Mouse (Mus musculus) urinary bladder, postnatal 10 days (tissue): ENCODE data around the gene Hnrnpab.
A peak's percentile ranks its signal among the peaks of the same experiment; 100 is the strongest.
"Not testable (repeated sequence)": the region's sequence is repeated elsewhere in the genome, so short reads cannot be mapped to it uniquely, and the experiment has no call there.

ENCODE experiments used
- DNase-seq: peaks from one replicate; pipeline ENCODE4 v3.0.0; 2022; ENCODE audit warnings: low spot score

The Hnrnpab gene

DNA sequence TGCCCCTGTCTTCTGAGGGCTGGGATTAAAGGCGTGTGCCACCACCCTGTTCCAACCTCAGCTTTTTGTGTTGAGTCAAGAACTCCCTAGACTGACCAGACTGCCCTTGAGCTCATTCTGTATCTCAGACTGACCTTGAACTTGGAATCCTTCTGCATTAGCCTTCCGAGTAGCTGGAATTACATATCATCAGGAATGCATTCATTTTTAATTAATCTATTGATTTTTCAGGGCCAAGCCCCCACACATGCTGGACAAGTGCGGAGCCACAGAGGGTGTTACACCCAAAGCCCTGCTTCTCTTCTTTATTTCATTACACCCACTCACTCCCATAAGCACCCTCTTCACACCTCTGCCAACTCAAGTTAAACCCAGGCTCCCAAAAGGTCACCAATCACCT lies 27.1 kb upstream of the Hnrnpab start:
- DNase-seq, result no peak

DNA sequence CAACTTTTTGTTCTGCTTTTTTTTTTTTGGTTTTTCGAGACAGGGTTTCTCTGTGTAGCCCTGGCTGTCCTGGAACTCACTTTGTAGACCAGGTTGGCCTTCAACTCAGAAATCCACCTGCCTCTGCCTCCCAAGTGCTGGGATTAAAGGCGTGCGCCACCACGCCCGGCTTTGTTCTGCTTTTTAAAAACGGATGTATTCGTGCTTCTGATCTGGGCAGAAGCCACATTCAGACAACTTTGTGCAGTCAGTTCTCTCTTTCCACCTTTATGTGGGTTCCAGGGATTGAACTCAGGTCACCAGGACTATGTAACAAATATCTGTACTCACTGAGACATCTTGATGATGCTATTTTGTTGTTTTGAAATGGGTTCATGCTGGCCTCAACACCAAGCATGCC lies 26.6 kb upstream of the Hnrnpab start:
- not testable (repeated sequence) for DNase-seq

DNA sequence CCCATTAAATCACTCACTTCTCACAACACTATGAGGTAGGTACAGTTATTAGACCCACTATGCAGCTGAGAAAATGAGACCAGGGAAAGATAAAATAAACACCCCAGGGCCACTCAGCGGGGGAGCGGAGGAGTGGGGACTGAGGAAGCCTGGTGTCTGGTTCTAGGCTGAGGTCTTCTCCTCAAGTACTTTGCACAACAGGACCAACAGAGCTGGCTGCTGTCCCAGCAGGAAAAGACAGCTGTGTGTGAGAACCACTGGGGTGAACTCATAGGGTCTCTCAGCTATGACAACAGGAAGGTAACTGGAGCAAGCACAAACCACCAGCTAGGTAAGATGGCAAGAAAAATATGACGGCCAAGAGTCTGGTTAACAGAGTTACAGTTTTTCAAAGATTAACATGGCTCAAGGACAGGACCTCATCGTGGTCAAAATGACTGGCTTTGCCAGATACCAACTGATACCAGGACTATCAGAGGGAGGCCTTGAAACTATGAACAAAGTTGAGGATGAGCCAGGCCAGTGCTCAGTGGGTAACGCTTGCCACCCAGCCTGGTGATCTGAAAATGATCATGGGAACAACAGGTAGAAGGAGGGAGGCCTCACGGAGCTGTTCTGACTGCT lies 25.6 kb upstream of the Hnrnpab start:
- DNase-seq, result no peak

DNA sequence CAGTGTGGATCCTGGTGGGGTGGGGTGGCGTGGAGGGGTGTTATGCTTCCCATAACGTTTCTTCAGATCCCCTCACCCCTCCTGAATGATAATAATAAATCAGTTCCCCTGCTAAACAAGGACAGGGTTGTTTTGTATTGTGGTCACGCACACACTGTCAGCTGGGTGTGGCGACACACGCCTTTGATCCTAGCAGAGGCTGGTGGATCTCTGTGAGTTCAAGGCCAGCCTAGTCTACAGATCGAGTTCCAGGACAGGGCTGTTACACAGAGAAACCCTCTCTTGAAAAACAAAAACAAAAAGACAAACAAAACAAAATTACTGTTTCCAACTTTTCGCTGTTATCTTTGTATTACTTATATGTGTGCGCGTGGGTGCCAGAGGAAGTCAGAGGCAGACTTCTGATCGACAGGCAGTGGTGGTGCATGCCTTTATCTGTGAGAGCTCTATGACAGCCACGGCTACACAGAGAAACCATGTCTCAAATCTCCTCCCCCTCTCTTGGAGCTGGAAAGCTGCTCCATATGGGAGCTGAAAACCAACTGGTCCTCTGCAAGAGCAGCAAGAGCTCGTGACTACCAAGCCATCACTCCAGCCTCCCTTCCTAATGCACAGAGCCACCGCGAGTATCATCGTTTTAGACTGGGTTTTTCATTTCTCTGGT lies 23.1 kb upstream of the Hnrnpab start:
- no peak for DNase-seq

DNA sequence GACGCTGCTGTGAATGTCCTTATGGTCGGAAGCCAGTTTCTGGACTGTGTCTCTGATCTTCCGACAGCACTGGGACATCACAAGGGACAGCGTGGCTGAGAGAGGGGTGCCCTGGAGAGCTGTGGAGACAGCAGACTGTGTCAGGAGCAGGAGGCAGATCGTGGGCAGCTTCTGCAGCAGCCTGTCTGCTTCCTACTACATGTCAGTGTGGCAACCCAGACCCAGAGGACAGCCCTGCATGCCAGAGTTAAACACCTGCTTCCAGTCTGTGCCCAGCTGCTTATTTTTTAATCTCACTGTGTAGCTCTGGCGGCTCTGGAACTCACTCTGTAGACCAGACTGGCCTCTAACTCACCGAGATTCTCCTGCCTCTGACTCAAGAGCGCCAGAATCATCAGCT lies 21.3 kb upstream of the Hnrnpab start:
- DNase-seq, result no peak

DNA sequence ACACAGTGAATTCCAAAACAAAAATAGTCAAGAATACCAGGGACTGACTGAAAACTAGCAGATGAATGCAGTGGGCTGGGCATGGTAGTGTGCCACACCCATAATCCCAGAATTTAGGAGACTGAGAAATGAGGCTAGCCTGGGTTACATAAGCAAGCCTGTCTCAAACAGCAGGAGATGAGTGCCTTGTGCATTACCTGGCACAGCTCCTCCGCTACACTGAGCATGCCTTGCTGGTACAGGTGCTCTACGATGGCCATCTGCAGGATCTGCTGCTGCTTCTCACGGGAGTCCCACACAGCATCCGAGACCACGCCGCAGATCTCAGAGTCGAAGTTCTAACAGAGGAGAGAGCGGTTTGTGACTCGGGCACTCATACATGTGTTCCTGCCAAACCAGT lies 20.8 kb upstream of the Hnrnpab start:
- DNase-seq, result no peak

GRCm38 (mm10) chr11:51625187-51625820 lies 18.7 kb upstream of the Hnrnpab start:
- no peak for DNase-seq

- no peak for DNase-seq
These were observed 16.4 kb upstream of the Hnrnpab start for GRCm38 (mm10) chr11:51622971-51623491.

GRCm38 (mm10) chr11:51621776-51622175 lies 15.1 kb upstream of the Hnrnpab start:
- no peak for DNase-seq

DNA sequence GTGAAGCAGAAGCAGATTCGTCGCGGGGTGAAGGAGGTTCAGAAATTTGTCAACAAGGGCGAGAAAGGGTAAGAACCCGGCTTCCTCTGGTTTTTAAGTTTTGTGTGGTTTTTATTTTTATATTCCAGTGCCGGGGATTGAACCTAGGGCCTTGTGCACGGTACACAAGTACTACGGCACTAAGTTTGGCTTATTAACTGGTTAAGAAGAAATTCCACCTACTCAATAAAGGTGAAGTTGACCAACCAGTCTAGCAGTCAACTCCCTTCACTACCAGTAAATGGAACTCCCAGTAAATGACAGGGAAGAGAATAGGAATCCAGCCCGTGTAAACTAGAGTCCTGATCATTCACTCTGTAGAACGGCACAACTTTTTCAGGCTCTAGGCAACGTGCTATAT lies 13.4 kb upstream of the Hnrnpab start:
- DNase-seq, result no peak

GRCm38 (mm10) chr11:51619409-51620060 lies 12.9 kb upstream of the Hnrnpab start, which contains the start of gene Nhp2:
Gene Nhp2, plus strand, starts transcription at chr11:51619735.
- DNase-seq, result peak; percentile 74

DNA sequence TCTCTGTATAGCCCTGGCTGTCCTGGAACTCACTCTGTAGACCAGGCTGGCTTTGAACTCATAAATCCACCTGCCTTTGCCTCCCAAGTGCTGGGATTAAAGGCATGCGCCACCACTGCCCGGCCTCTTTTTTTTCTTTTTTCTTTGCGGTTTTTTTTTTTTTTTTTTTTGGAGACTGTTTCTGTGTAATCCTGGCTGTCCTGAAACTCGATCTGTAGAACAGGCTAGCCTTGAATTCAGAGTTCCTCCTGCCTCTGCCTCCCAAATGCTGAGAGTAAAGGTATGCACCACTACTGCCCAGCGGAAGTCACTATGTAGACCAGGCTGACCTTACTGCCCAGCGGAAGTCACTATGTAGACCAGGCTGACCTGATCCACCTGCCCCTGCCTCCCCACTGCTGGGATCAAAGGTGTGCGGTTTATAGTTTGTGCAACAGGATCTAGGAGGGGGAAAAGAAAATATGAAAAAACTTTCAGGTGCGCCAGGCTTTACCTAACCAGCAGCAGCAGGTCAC lies 12.3 kb upstream of the Hnrnpab start:
- DNase-seq, result no peak

DNA sequence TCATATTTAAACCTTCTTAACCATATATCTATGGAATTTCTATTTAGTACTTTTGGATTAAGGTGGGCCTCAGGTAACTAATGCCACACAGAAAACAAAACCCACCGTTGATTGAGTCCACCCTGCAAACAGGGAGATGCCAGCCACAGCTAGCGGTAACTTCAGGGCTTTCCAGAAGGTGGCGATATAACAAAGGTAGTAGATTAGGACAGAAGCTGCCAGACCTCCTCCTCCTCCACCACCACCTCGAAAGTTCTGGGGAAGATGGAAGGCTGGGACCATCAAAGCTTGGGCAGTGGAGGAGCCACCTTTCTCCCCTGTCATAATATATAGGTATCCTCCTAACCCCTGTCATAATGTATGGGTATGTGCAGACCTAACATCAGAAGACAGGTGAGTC lies 11.0 kb upstream of the Hnrnpab start:
- no peak for DNase-seq

- DNase-seq, result not testable (repeated sequence)
These were observed 9.5 kb upstream of the Hnrnpab start for GRCm38 (mm10) chr11:51616113-51616512.

- no peak for DNase-seq
These were observed 9.0 kb upstream of the Hnrnpab start for GRCm38 (mm10) chr11:51615601-51616000.

DNA sequence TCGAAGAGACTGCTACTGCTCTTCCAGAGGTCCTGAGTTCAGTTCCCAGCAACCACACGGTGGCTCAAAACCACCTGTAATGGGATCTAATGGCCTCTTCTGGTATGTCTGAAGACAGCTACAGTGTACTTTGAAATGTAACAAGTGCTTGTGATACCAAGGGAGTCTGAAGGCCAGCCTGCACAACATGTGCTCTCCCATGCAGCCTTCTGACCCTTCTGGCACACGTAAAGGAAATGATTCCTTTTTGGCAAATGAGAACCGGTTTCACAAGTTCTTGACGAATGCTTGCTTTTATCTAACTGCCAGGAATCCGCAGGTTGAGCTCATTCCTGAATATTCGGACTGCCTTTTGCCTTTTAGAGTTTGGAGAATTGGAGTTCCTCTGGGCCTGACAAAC lies 8.5 kb upstream of the Hnrnpab start:
- no peak for DNase-seq

- no peak for DNase-seq
These were observed 7.6 kb upstream of the Hnrnpab start for GRCm38 (mm10) chr11:51614256-51614655.

DNA sequence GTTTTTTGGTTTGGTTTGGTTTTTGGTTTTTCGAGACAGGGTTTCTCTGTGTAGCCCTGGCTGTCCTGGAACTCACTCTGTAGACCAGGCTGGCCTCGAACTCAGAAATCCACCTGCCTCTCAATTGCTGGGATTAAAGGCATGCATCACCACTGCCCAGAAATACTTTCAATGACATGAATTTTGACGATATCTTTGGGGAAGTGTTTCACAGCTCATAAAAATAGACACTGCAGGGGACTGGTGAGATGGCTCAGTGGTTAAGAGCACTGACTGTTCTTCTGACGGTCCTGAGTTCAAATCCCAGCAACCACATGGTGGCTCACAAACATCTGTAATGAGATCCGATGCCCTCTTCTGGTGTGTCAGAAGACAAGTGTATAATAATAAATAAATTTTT lies 3.3 kb upstream of the Hnrnpab start:
- not testable (repeated sequence) for DNase-seq

DNA sequence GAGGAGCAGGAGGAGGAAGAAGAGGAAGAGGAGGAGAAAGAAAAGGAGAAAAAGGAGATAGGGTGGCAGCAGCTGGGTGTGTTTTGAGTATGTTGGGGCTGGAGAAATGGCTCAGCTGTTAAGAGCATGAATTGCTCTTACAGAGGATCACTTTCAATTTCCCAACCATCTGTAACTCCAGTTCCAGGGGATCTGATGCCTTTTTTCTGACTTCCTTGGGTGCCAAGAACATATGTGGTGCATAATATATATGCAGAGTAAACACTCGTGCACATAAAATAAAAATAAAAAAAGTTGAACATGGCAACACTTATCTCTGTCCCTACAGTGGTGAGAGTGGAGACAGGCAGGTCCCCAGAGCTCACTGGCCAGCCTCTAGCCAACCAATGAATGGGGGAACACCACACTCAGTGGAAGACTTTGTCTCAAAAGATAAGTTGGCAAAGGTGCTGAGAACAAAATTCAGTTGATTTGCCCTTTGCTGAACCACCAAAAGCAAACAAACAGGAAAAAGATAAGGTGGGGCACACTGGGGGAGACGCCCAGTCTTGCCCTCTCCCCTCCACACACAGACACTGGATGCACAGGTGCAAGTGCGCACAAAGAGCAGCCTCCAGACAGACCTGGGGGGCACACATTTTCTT lies 2.7 kb upstream of the Hnrnpab start:
- DNase-seq, result no peak

GRCm38 (mm10) chr11:51607096-51607738 lies 570 bp upstream of the Hnrnpab start:
- no peak for DNase-seq
